Mouse (Mus musculus) MEL (cell line): Measurements from ENCODE around the gene Ggps1. TPM values are rescaled to one million over a fixed set of nuclear protein-coding genes. Genes with fewer than 3 reads are reported as not detected.

Experiments
- DNase-seq: peaks from one replicate; pipeline ENCODE4 v3.0.0; 2011; ENCODE audit warnings: low read depth, low spot score
- H3K27ac ChIP-seq: 2 replicates; pipeline ENCODE4 v1.5.1; 2012; ENCODE audit warnings: low read depth, mild to moderate bottlenecking, control low read depth, low read length, moderate library complexity; ENCODE audit not compliant: control insufficient read depth
- H3K27me3 ChIP-seq, 2 experiments: fragments of 150-350 bp in 1 of 2; sonication (generic) in 1 of 2; 2 replicates each; pipeline ENCODE4 v1.6.1; 2012; ENCODE audit warnings: low read length in 2 of 2, mild to moderate bottlenecking in 2 of 2, improper control_type of control experiment in 1 of 2, moderate library complexity in 1 of 2; ENCODE audit not compliant: insufficient read depth in 2 of 2, control insufficient read depth in 1 of 2
- H3K36me3 ChIP-seq, 2 experiments: 2 replicates each; pipeline ENCODE4 v1.6.1; 2012 to 2014; ENCODE audit warnings: low read length in 2 of 2, improper control_type of control experiment in 1 of 2, inconsistent platforms in 1 of 2, mild to moderate bottlenecking in 1 of 2; ENCODE audit not compliant: insufficient read depth in 2 of 2, control insufficient read depth in 1 of 2
- H3K4me1 ChIP-seq, 2 experiments: fragments of 150-350 bp in 1 of 2; sonication (generic) in 1 of 2; 2 replicates each; pipeline ENCODE4 v1.6.1; 2012; ENCODE audit warnings: low read length in 2 of 2, improper control_type of control experiment in 1 of 2, mild to moderate bottlenecking in 1 of 2; ENCODE audit not compliant: insufficient read depth in 2 of 2, control insufficient read depth in 1 of 2
- H3K4me3 ChIP-seq, 2 experiments: fragments of 150-350 bp in 1 of 2; sonication (generic) in 1 of 2; 2 replicates each; pipeline ENCODE4 v1.5.1; 2012; ENCODE audit warnings: low read depth in 2 of 2, low read length in 2 of 2, mild to moderate bottlenecking in 2 of 2, moderate library complexity in 2 of 2, control low read depth in 1 of 2, improper control_type of control experiment in 1 of 2; ENCODE audit not compliant: control insufficient read depth in 1 of 2, insufficient read depth in 1 of 2
- H3K79me2 ChIP-seq: 2 replicates; pipeline ENCODE4 v1.6.1; 2012; ENCODE audit warnings: mild to moderate bottlenecking, low read length, moderate library complexity; ENCODE audit not compliant: control insufficient read depth, poor library complexity, insufficient read depth
- H3K9ac ChIP-seq: 2 replicates; pipeline ENCODE4 v1.6.1; 2012; ENCODE audit warnings: low read depth, mild to moderate bottlenecking, control low read depth, low read length, moderate library complexity; ENCODE audit not compliant: control insufficient read depth, poor library complexity, severe bottlenecking
- H3K9me3 ChIP-seq: fragments of 150-350 bp; sonication (generic); replicated peaks from 2 replicates; pipeline ENCODE4 v1.6.1; 2012; ENCODE audit warnings: mild to moderate bottlenecking, low read length, improper control_type of control experiment, moderate library complexity; ENCODE audit not compliant: insufficient read depth
- BHLHE40 ChIP-seq: IDR thresholded peaks from 2 replicates; pipeline ENCODE4 v1.6.1; 2012; ENCODE audit warnings: low read depth, mild to moderate bottlenecking, inconsistent platforms, low read length, improper control_type of control experiment, borderline replicate concordance
- CHD1 ChIP-seq: IDR thresholded peaks from 2 replicates; pipeline ENCODE4 v1.6.1; 2012; ENCODE audit warnings: low read depth, mild to moderate bottlenecking, inconsistent platforms, low read length, improper control_type of control experiment
- ETS1 ChIP-seq: IDR thresholded peaks from 2 replicates; pipeline ENCODE4 v1.6.1; 2012; ENCODE audit warnings: low read depth, mild to moderate bottlenecking, inconsistent platforms, low read length, improper control_type of control experiment, moderate library complexity
- JUND ChIP-seq: IDR thresholded peaks from 2 replicates; pipeline ENCODE4 v1.6.1; 2011; ENCODE audit warnings: low read depth, mild to moderate bottlenecking, improper control_type of control experiment, low read length
- MAFK ChIP-seq: IDR thresholded peaks from 2 replicates; pipeline ENCODE4 v1.6.1; 2011; ENCODE audit warnings: low read depth, mild to moderate bottlenecking, low read length, improper control_type of control experiment, borderline replicate concordance
- MAZ ChIP-seq: IDR thresholded peaks from 2 replicates; pipeline ENCODE4 v1.6.1; 2012; ENCODE audit warnings: low read depth, mild to moderate bottlenecking, inconsistent platforms, low read length, improper control_type of control experiment
- MEF2A ChIP-seq: IDR thresholded peaks from 2 replicates; pipeline ENCODE4 v1.6.1; 2014; ENCODE audit warnings: low read depth, mild to moderate bottlenecking, inconsistent platforms, low read length, improper control_type of control experiment; ENCODE audit not compliant: poor library complexity, insufficient replicate concordance, severe bottlenecking; ENCODE audit errors: extremely low read depth
- MYB ChIP-seq: IDR thresholded peaks from 2 replicates; pipeline ENCODE4 v1.6.1; 2011; ENCODE audit warnings: mild to moderate bottlenecking, low read depth, low read length, improper control_type of control experiment
- NELFE ChIP-seq: IDR thresholded peaks from 2 replicates; pipeline ENCODE4 v1.6.1; 2011; ENCODE audit warnings: low read depth, low read length, improper control_type of control experiment
- POLR2A ChIP-seq, 2 experiments: IDR thresholded peaks; 2 replicates each; pipeline ENCODE4 v1.6.1; 2011 to 2012; ENCODE audit warnings: low read length in 2 of 2, mild to moderate bottlenecking in 2 of 2, control low read depth in 1 of 2, improper control_type of control experiment in 1 of 2, low read depth in 1 of 2, moderate library complexity in 1 of 2; ENCODE audit not compliant: control insufficient read depth in 1 of 2, insufficient read depth in 1 of 2, poor library complexity in 1 of 2
- RAD21 ChIP-seq: IDR thresholded peaks from 2 replicates; pipeline ENCODE4 v1.6.1; 2011; ENCODE audit warnings: mild to moderate bottlenecking, low read depth, low read length, improper control_type of control experiment
- SIN3A ChIP-seq: IDR thresholded peaks from 2 replicates; pipeline ENCODE4 v1.6.1; 2012; ENCODE audit warnings: low read length, improper control_type of control experiment, inconsistent platforms
- TCF12 ChIP-seq: IDR thresholded peaks from 2 replicates; pipeline ENCODE4 v1.6.1; 2014; ENCODE audit warnings: low read depth, mild to moderate bottlenecking, inconsistent platforms, low read length, improper control_type of control experiment, moderate library complexity
- UBTF ChIP-seq: IDR thresholded peaks from 2 replicates; pipeline ENCODE4 v1.6.1; 2012; ENCODE audit warnings: low read depth, mild to moderate bottlenecking, inconsistent platforms, low read length, improper control_type of control experiment, moderate library complexity, borderline replicate concordance; ENCODE audit not compliant: insufficient read depth
- USF1 ChIP-seq: IDR thresholded peaks from 2 replicates; pipeline ENCODE4 v1.6.1; 2014; ENCODE audit warnings: low read depth, mild to moderate bottlenecking, inconsistent platforms, low read length, improper control_type of control experiment, moderate library complexity
- ZMIZ1 ChIP-seq: IDR thresholded peaks from 2 replicates; pipeline ENCODE4 v1.6.1; 2012; ENCODE audit warnings: low read depth, mild to moderate bottlenecking, inconsistent platforms, low read length, improper control_type of control experiment, moderate library complexity
- polyA plus RNA-seq, 2 experiments: library from polyadenylated mRNA; stranded (reverse) in 1 of 2; unstranded in 1 of 2; fragments of >175 nt in 1 of 2; fragments of >200 nt in 1 of 2; gene quantifications; 2 replicates each; pipeline versions ENCODE4 v1.2.1 to v1.2.4; 2012; ENCODE audit warnings: low replicate concordance in 2 of 2, low read depth in 1 of 2; ENCODE audit not compliant: insufficient read length in 2 of 2, insufficient read depth in 1 of 2, missing spikeins in 1 of 2
- total RNA-seq: library from RNA; depleted of rRNA; stranded (reverse); fragments of 300-350 nt; gene quantifications from 2 replicates; pipeline ENCODE4 v1.2.3, GENCODE M21; 2012

Gene Ggps1
- total and polyA plus RNA-seq, 3 experiments = 23.3 to 31.3 TPM; not detected in 1

GRCm38 (mm10) chr13:14062209-14063012 lies 877 bp downstream of the Ggps1 start (continued):
- TF ChIP-seq CHD1 = peak; percentile 89

GRCm38 (mm10) chr13:14059582-14059981 lies 3.7 kb downstream of the Ggps1 start:
- no peaks in the 10 kb centered on the region for H3K27me3 ChIP-seq
- peaks cover 7% of the 10 kb centered on the region in 2 experiments for H3K36me3 ChIP-seq
- H3K9ac ChIP-seq = no peak overlapping the region
- H3K4me3 ChIP-seq = no peak overlapping the region
- peaks cover 5 to 6% of the 10 kb centered on the region in 2 experiments; a peak in 3 of 4 replicates for H3K4me1 ChIP-seq
- no peak overlapping the region for H3K27ac ChIP-seq
- peaks cover 30% of the 10 kb centered on the region for H3K79me2 ChIP-seq
- TF ChIP-seq SIN3A = no peak
- TF ChIP-seq CHD1 = no peak
- TF ChIP-seq TCF12 = no peak
- no peak for TF ChIP-seq USF1
- no peak for TF ChIP-seq MYB
- no peak for TF ChIP-seq RAD21
- TF ChIP-seq ETS1 = no peak
- no peak for DNase-seq
- no peaks in the 10 kb centered on the region for H3K9me3 ChIP-seq

GRCm38 (mm10) chr13:14056801-14057200 lies 6.5 kb downstream of the Ggps1 start:
- peaks cover 3 to 6% of the 10 kb centered on the region in 2 experiments; a peak in 3 of 4 replicates for H3K4me1 ChIP-seq
- peaks cover 5 to 21% of the 10 kb centered on the region in 2 experiments for H3K36me3 ChIP-seq
- TF ChIP-seq ZMIZ1 = no peak
- TF ChIP-seq UBTF = no peak
- TF ChIP-seq NELFE = no peak
- TF ChIP-seq BHLHE40 = no peak
- no peak for TF ChIP-seq MEF2A
- no peak for TF ChIP-seq RAD21
- no peak for TF ChIP-seq POLR2A (IDR thresholded peaks at IDR 0.05; ENCODE audit: control insufficient read depth in 1 of 2, insufficient read depth in 1 of 2, low read depth in 1 of 2, low read length in 2 of 2, poor library complexity in 1 of 2)
- TF ChIP-seq JUND = no peak
- no peak for TF ChIP-seq MAZ
- no peak for TF ChIP-seq MAFK
- no peak for TF ChIP-seq TCF12
- TF ChIP-seq, all 39 proteins: peak for 0
- DNase-seq = no peak
- Histone ChIP-seq H3K79me2 (peaks cover 18% of the 10 kb centered on the region), H3K4me3 (no peak overlapping the region), H3K9ac (no peak overlapping the region), H3K27ac (no peak overlapping the region), H3K9me3 (no peaks in the 10 kb centered on the region), H3K27me3 (no peaks in the 10 kb centered on the region)
